Mouse (Mus musculus) spleen, adult 2 months (tissue): ENCODE measurements around the gene Mocs1. TPM values are rescaled to one million over a fixed set of nuclear protein-coding genes. Genes with fewer than 3 reads are reported as not detected.

Experiments used
- DNase-seq, 2 experiments: peaks; one replicate each; pipeline versions ENCODE4 v3.0.0 to v3.0.0-alpha.2; 2012 to 2021; ENCODE audit warnings: low spot score in 2 of 2, low read depth in 1 of 2
- H3K27ac ChIP-seq: fragments of 200-500 bp; 2 replicates; pipeline ENCODE4 v1.5.1; 2012; ENCODE audit warnings: low read length, inconsistent platforms; ENCODE audit not compliant: insufficient read depth
- H3K27me3 ChIP-seq: fragments of 200-500 bp; 2 replicates; pipeline ENCODE4 v1.6.1; 2012; ENCODE audit warnings: mild to moderate bottlenecking, moderate library complexity, low read length, inconsistent platforms; ENCODE audit not compliant: control insufficient read depth, insufficient read depth
- H3K36me3 ChIP-seq: fragments of 200-500 bp; 2 replicates; pipeline ENCODE4 v1.6.1; 2012; ENCODE audit warnings: mild to moderate bottlenecking, low read length, inconsistent platforms; ENCODE audit not compliant: control insufficient read depth, insufficient read depth
- H3K4me1 ChIP-seq: fragments of 200-500 bp; 2 replicates; pipeline ENCODE4 v1.6.1; 2011; ENCODE audit warnings: inconsistent platforms; ENCODE audit not compliant: control insufficient read depth, insufficient read depth, insufficient read length
- H3K4me3 ChIP-seq: fragments of 200-500 bp; 2 replicates; pipeline ENCODE4 v1.5.1; 2011; ENCODE audit warnings: mild to moderate bottlenecking, inconsistent platforms; ENCODE audit not compliant: insufficient read depth, insufficient read length; ENCODE audit errors: extremely low read depth
- CTCF ChIP-seq: fragments of 200-500 bp; IDR thresholded peaks from 2 replicates; pipeline ENCODE4 v1.5.1; 2011; ENCODE audit warnings: mild to moderate bottlenecking, inconsistent platforms; ENCODE audit not compliant: insufficient read depth, insufficient read length, insufficient replicate concordance; ENCODE audit errors: extremely low read depth
- POLR2A ChIP-seq: fragments of 200-500 bp; IDR thresholded peaks from 2 replicates; pipeline ENCODE4 v1.6.1; 2011; ENCODE audit warnings: low read depth, low read length, inconsistent platforms
- WGBS: fragments of 180-500 bp; shearing (Covaris S2); methylation state at CpG from one replicate; pipeline ENCODE4 v1.1.7; 2018; 5-methylcytosine and 5-hydroxymethylcytosine counted together
- polyA plus RNA-seq: library from polyadenylated mRNA; depleted of rRNA; stranded (reverse); fragments of >200 nt; gene quantifications from 2 replicates; pipeline ENCODE4 v1.2.3, GENCODE M21; 2012; rRNA removed

The Mocs1 gene
- 21.9 and 23.0 TPM in 2 replicates for polyA plus RNA-seq

DNA sequence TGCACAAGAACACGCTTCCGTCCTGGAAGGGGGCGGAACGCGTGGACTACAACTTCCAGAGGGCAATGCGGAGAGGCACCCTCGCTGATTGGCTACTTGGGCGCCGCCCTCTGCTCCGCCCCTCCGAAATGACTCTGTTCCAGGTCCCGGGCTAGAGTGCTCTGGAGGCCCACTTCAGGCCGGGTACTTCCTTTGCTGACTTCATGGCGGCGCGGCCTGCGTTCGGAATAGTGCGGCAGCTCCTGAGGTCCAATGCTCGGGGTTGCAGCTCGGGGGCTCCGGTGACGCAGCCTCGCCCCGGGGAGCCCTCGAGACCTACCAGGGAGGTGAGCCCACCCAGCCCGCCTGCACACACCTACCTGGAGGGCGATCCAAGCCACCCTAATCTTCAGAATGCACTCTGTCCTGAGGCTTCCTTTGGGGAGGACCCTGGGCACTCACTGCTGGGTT is at the start of gene Mocs1:
Gene Mocs1, plus strand, starts transcription at position 124 of the 450 bp plus-strand sequence.
- DNase-seq, result peak; percentile 78 to 93
- Histone ChIP-seq H3K27ac (peak within 1 kb of the TSS; percentile 73), H3K36me3 (no peaks in the 10 kb centered on the region), H3K4me1 (peaks cover 8% of the 10 kb centered on the region; the same call in 1 of the 2 replicates), H3K4me3 (peak within 1 kb of the TSS; percentile 81), H3K27me3 (no peaks in the 10 kb centered on the region)
- TF ChIP-seq POLR2A, result peak; percentile 91
- no peak for TF ChIP-seq CTCF
- under 1% methylated on average over 26 of the region's 28 CpGs for WGBS

DNA sequence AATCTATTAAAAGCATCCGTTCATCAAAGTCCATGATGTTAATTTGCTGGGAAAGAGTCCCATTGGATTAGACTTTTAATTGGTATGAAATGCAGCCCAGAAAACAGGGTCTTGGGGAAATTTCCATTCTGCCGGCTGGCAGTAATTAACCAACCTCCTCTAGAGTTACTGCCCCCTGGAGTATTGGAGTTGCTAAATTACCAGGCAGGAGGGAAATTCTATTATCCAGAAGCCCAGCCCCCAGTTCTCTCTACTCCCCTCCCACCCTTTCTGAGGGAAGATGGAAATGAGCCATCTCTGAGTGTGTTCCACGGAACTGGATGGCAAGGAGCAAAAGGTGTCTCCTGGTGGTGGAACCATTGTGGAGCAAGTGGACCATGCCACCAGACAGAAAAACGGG is 48.5 kb upstream of the Mocs1 start:
- TF ChIP-seq CTCF (no peak), POLR2A (no peak)
- WGBS, result 87% methylated on average over 4 of the region's 4 CpGs
- Histone ChIP-seq H3K4me1 (no peaks in the 10 kb centered on the region; the same call in 1 of the 2 replicates), H3K27ac (no peak overlapping the region), H3K4me3 (no peak overlapping the region), H3K36me3 (no peaks in the 10 kb centered on the region), H3K27me3 (no peaks in the 10 kb centered on the region)
- DNase-seq, result no peak

DNA sequence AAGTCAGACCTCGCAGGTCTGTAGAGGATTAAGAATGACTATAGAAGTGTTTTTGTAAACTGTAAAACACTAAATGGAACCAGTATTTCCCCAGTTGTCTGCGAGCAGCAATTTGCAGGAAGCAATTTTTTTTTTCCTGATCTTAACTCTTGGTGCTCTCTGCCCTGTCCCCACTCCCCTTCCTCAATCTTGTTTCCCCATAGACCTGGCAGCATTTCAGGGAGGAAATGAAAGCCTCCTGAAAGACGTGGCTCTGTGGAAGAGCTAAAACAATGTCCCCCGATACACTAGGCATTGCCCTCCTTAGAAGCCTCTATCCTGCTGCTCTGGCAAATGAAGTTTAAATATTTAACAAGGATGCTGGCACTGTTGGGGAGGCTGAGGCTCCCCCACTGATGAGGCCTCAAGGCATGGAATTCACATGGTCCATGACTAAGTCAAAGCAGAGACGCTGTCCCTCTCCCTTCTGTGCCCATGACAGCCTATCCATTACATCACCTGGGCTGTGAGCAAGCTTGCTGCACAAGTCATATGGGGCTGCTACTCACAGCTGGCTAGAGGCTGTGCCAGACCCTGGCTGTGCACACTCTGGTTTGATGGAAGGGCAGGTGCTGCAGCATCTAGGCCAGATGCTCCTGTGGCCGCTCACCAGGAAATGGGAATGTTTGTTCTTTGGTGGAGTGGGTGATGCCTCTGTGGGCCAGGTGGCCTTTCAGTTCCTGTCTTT is 43.8 kb upstream of the Mocs1 start:
- no peak for TF ChIP-seq CTCF
- TF ChIP-seq POLR2A, result no peak
- WGBS, result 24% methylated on average over 6 of the region's 6 CpGs
- no peak overlapping the region for H3K4me3 ChIP-seq

DNA sequence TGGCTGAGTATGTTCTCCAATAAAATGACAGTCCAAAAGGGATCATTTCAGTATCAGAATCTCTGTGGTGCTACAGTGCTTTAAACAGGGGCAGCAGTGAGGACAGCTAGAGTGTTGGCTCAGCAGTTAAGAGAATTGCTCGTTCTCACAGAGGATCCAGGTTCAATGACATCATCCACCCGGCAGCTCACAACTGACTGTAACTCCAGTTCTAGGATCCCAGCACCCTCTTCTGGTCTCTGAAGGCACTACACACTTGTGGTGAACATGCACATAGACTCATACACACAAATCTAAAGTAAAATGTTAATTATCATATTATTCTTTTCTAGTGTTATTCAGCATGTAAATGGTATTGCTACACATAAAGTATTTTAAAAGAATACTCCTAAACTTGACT is 40.4 kb upstream of the Mocs1 start:
- H3K36me3 ChIP-seq, result no peaks in the 10 kb centered on the region
- no peak overlapping the region for H3K4me3 ChIP-seq
- no peak for DNase-seq
- H3K27me3 ChIP-seq, result no peaks in the 10 kb centered on the region
- no peak overlapping the region for H3K27ac ChIP-seq
- 92% methylated on average over 2 of the region's 2 CpGs for WGBS
- TF ChIP-seq CTCF, result no peak
- TF ChIP-seq POLR2A, result no peak
- H3K4me1 ChIP-seq, result no peaks in the 10 kb centered on the region

More for the DNA sequence above, 43.8 kb upstream of the Mocs1 start:
- DNase-seq, result no peak
- no peaks in the 10 kb centered on the region for H3K4me1 ChIP-seq
- H3K27ac ChIP-seq, result no peak overlapping the region
- no peaks in the 10 kb centered on the region for H3K36me3 ChIP-seq
- no peaks in the 10 kb centered on the region for H3K27me3 ChIP-seq

DNA sequence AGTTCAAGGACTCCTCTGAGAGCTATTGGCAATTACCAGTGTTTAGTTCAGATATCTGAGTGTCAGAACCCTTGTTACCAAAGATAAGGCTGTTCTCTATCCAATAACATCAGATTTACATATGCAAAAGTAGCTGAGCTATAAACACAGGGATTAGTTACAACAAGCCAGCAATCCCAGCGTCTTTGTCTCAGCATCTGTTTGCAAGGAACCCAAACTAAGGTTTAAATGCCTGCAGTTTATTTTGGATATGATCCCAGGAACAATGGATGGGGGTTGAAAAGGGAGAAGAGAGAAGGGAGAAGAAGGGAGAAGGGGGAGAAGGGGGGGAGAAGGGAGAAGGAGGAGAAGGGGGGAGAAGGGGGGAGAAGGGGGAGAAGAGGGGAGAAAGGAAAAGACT is 35.4 kb upstream of the Mocs1 start:
- TF ChIP-seq CTCF (no peak), POLR2A (no peak)
- DNase-seq, result no peak
- 30% methylated on average over 1 of the region's 1 CpGs for WGBS
- H3K4me3 ChIP-seq, result no peak overlapping the region
- H3K4me1 ChIP-seq, result no peaks in the 10 kb centered on the region
- H3K36me3 ChIP-seq, result no peaks in the 10 kb centered on the region
- H3K27me3 ChIP-seq, result no peaks in the 10 kb centered on the region
- no peak overlapping the region for H3K27ac ChIP-seq

DNA sequence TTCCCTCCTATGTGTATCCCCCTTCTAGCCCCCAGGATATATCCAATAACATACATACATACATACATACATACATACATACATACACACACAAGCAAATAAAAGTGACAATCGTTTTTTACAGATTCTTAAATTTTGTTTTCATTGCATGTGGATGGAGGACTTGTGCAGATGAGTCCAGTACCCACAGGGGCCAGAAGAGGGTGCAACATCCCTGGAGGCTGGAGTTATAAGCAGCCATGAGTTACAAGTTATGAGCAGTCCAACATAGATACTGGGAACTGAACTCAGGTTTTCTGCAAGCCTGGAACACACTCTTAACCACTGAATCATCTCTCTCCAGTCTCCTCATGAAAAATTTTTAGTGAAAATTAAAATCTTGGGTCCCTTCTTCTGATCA is 33.3 kb upstream of the Mocs1 start:
- TF ChIP-seq CTCF, result no peak
- no peak for TF ChIP-seq POLR2A
- WGBS, result 47% methylated on average over 1 of the region's 1 CpGs
- H3K27ac ChIP-seq, result no peak overlapping the region
- DNase-seq, result no peak
- H3K4me3 ChIP-seq, result no peak overlapping the region
- H3K36me3 ChIP-seq, result no peaks in the 10 kb centered on the region
- no peaks in the 10 kb centered on the region for H3K27me3 ChIP-seq
- no peaks in the 10 kb centered on the region for H3K4me1 ChIP-seq

DNA sequence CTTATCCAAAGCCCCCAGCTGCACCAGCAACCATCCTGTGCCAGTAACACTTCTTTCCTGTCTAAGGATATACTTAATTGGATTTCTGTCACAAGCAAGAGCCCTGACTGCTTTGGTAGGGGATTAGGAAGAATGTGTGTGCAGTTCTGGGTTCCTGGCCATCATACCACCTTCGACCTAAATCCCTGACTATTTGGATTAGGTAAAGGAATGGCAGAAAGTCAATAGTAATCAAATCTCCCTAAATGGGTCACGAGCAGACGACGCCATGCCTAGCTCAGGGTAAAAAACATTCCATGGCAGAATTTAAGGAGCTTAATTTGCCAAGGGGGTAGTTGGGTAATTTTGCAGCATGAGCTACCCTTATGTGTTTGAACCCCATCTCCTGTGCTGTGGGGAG is 28.6 kb upstream of the Mocs1 start:
- Histone ChIP-seq H3K27me3 (no peaks in the 10 kb centered on the region), H3K36me3 (no peaks in the 10 kb centered on the region), H3K4me3 (no peak overlapping the region), H3K4me1 (no peaks in the 10 kb centered on the region; the same call in 1 of the 2 replicates), H3K27ac (no peak overlapping the region)
- TF ChIP-seq POLR2A (no peak), CTCF (no peak)
- DNase-seq, result no peak
- WGBS, result 83% methylated on average over 4 of the region's 4 CpGs
